Mouse (Mus musculus) testis, adult 2 months (tissue): Measurements from ENCODE around the gene Il17re.

Experiments used
- CTCF ChIP-seq: fragments of 200-500 bp; IDR thresholded peaks from 2 replicates; pipeline ENCODE4 v1.5.1; 2012; ENCODE audit warnings: low read depth, mild to moderate bottlenecking, inconsistent platforms, low read length, moderate library complexity; ENCODE audit not compliant: control insufficient read depth, insufficient read depth, insufficient replicate concordance
- POLR2A ChIP-seq: fragments of 200-500 bp; IDR thresholded peaks from 2 replicates; pipeline ENCODE4 v1.6.1; 2012; ENCODE audit warnings: low read depth, mild to moderate bottlenecking, inconsistent platforms, low read length, moderate library complexity; ENCODE audit not compliant: control insufficient read depth

DNA sequence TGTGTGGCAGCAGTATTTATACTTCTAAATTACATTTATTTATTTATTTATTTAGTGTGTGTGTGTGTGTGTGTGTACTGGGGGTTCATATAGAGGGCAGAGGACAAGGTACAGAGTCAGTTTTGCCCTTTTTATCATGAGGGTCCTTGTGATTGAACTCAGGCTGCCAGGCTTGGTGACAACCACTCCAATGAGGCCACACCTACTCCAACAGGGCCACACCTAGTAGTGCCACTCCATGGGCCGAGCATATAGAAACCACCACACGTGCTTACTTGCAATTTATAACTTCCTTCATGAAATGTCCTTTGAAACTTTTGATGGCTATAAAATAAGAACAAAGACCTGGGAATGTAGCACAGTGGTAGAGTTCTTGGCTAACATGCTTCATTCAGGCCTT is 15.0 kb downstream of the Il17re start:
- TF ChIP-seq POLR2A = no peak
- no peak for TF ChIP-seq CTCF
